ENCODE assay signal across 12 mouse cellular contexts in genomic region chr2:179869871-179870270, GRCm38 (mm10).
DNase-seq lines count a peak whose midpoint lies in the region; ATAC-seq lines count a peak whose summit lies in the region.
"Had no signal": no experiment of that assay in that cellular context is flagged by ENCODE, and none has a peak within 500 bp of the region (broad histone marks: within the 10 kb centered on the region; RNA-seq: fewer than 3 reads in every experiment).

No protein-coding gene starts in this region.

- no peak overlapping the region for H3K4me2 ChIP-seq in midbrain, embryonic 12.5 days (replicated peaks)
- H3K4me2 ChIP-seq: heart, embryonic 13.5 days; stomach, embryonic 15.5 days had no signal

- peak; percentile 19 for DNase-seq in embryo, embryonic 11 days
- DNase-seq in embryo, embryonic 9.5 days (ENCODE audit: extremely low spot score), result no peak
- DNase-seq in right cerebral cortex, adult 18-20 months, result peak; percentile 57
- DNase-seq in right cerebral cortex, postnatal 25 days, result no peak
- DNase-seq in spleen, postnatal 10 days (ENCODE audit: low spot score in 2 of 2), result no peak
- no peak for DNase-seq in spleen, postnatal 14 days (ENCODE audit: low spot score in 2 of 2)
- DNase-seq in B cell, adult 2 months, result no peak
- DNase-seq: lung, postnatal 4 days had no signal

- H3K27ac ChIP-seq in midbrain, embryonic 12.5 days (replicated peaks), result 0 out of 2 replicates have a peak overlapping the region, but pooled peaks have one; percentile 39
- H3K27ac ChIP-seq: heart, embryonic 13.5 days; stomach, embryonic 15.5 days had no signal

- no peak overlapping the region for H3K4me3 ChIP-seq in midbrain, embryonic 12.5 days
- H3K4me3 ChIP-seq: erythroblast, embryonic 14.5 days; heart, embryonic 13.5 days; stomach, embryonic 15.5 days had no signal

- WGBS in midbrain, embryonic 12.5 days, result 14% methylated on average over 2 of the region's 2 CpGs

- no peak for ATAC-seq in midbrain, embryonic 12.5 days (ENCODE audit: low FRiP score, low read depth)

- H3K36me3 ChIP-seq in midbrain, embryonic 12.5 days, result no peaks in the 10 kb centered on the region
- H3K36me3 ChIP-seq: heart, embryonic 13.5 days; stomach, embryonic 15.5 days had no signal

- no peaks in the 10 kb centered on the region for H3K9me3 ChIP-seq in midbrain, embryonic 12.5 days
- H3K9me3 ChIP-seq: heart, embryonic 13.5 days; stomach, embryonic 15.5 days had no signal

- H3K9ac ChIP-seq in midbrain, embryonic 12.5 days (replicated peaks), result no peak overlapping the region
- H3K9ac ChIP-seq: heart, embryonic 13.5 days; stomach, embryonic 15.5 days had no signal

- peaks cover 7% of the 10 kb centered on the region for H3K4me1 ChIP-seq in midbrain, embryonic 12.5 days
- H3K4me1 ChIP-seq: stomach, embryonic 15.5 days had no signal

- peaks cover 5% of the 10 kb centered on the region for H3K27me3 ChIP-seq in midbrain, embryonic 12.5 days
- H3K27me3 ChIP-seq: stomach, embryonic 15.5 days had no signal

Comparison
In these comparisons a context has a peak if more than half of its experiments do, and no peak if none do; other contexts are left out.
1. DNase-seq: peak in embryo, embryonic 11 days (single experiment) and right cerebral cortex, adult 18-20 months (single experiment); none in embryo, embryonic 9.5 days (single experiment), right cerebral cortex, postnatal 25 days (single experiment), spleen, postnatal 10 days (0 of 2), spleen, postnatal 14 days (0 of 2) and B cell, adult 2 months (0 of 2).